Mouse (Mus musculus): ENCODE results near the gene Mapkap1.

Gene Mapkap1

DNA sequence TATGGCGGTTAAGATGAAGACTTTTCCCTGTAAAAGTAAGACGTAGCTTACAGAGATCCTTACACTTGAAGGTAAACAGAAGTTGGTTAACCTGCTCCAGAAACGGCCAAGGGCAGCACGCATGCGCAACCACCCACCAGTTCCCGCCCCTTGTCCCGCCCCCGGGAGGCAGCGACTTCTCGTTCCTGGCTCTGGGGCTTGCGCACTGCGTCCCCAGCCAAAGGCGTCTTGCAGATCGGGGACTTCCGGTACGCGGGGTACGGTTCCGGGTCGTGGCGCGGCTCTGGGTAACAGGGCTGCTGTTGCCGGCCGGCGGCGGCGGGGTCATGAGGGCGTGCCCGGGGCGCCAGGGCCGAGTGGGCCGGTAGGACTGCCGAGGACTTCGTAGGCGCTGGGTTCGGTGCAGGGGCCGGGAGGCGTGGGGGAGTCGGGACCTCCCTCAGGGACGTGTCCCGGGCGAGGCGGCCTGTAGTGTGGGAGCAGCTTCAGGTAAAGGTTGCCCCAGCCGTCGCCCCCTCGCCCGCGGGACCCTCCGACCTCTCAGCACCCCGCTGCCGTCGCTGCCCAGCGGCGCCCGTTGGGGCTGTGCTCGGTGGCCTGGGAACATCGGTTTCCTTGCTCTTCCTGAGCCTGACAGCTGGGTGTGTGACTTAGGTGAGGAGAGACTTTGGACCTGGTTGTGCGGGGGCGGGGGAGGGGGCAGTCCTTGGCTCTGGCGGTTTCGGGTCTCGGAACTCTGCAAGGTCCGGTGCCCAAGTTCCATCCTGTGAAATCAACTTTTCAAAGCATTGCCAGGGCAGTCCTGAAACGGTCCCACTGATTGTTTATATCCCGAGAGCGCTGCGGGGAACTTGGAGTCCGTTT lies at the start of gene Mapkap1:
Mapkap1 (plus strand) TSS at position 171 of the 864 bp plus-strand sequence.
- DNase-seq, result peak; percentile 99

- no peak for DNase-seq
Observed at GRCm38 (mm10) chr2:34363678-34364077, 42.9 kb upstream of the Mapkap1 start.

DNA sequence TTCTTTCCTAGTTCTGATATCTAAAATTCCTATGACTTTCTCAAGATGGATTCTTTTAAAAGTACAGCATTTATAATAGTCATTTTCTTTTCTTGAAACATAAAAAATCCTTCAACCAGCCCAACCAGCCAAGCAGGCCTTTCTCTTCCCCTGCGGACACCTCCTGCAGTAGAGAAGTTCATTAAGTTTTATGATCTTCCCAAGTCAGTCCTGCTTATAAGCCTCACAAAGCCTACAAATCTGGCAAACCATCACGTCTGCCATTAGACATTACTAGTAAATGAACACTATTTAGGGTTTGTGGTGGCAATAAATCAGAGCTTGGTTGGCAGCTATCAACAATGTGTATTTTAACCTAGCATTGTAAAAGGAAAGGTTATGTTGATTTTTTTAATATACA lies 39.5 kb upstream of the Mapkap1 start:
- no peak for DNase-seq

DNA sequence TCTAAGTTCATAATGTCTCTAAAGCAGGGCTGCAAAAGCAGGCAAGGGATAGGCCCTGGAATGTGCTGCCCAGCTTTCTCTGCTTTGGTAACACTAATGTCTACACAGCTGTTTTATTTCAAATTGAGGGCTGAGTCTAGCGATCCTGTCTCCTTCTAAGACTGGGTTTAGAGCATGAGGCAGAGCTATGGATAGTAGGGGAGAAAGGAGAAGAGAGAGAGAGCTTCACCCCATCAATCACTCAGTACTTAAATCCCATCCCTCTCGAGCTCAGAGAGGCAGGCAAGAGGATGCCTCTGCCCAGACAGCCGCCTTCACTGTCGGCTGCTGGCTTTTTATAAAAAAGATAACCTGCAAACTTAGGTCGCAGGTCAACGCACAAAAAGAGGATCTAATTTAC lies 38.2 kb upstream of the Mapkap1 start:
- DNase-seq, result no peak

- DNase-seq, result no peak
Observed at GRCm38 (mm10) chr2:34370349-34370724, 36.2 kb upstream of the Mapkap1 start.

DNA sequence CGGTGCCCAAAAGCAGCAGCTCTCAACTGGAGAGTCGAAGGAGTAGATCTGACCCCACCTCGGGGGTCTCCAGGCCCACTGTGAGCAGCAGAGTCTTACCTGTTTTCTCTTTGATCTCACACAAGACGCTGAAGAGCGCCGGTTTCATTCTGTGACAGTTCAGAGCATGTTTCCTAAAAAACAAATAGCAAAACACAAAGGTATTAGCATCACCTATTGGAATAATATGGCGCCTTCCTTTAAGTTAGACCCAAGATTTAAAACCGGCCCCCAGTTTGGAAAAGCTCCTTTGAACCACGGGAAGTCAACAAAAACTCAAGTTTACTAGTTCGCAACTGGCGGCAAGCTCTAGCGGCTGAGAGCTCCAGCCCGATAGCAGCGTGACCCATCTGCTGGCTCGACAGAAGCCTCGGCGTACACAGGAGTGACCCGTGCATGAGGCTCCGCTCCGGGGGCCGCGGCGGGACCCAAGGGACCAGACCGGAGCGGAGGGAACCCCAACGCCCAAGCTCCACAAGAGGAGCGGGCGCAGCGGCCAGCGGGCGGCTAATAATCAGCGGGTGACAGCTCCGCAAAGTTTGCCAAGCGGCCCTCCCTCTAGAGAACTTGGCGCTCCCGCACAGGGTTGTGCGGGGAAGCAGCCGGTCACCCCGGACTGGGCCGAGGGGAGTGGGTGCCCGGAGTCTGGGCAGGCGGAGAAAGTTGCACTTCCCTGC lies 35.7 kb upstream of the Mapkap1 start:
- peak; percentile 19 for DNase-seq

DNA sequence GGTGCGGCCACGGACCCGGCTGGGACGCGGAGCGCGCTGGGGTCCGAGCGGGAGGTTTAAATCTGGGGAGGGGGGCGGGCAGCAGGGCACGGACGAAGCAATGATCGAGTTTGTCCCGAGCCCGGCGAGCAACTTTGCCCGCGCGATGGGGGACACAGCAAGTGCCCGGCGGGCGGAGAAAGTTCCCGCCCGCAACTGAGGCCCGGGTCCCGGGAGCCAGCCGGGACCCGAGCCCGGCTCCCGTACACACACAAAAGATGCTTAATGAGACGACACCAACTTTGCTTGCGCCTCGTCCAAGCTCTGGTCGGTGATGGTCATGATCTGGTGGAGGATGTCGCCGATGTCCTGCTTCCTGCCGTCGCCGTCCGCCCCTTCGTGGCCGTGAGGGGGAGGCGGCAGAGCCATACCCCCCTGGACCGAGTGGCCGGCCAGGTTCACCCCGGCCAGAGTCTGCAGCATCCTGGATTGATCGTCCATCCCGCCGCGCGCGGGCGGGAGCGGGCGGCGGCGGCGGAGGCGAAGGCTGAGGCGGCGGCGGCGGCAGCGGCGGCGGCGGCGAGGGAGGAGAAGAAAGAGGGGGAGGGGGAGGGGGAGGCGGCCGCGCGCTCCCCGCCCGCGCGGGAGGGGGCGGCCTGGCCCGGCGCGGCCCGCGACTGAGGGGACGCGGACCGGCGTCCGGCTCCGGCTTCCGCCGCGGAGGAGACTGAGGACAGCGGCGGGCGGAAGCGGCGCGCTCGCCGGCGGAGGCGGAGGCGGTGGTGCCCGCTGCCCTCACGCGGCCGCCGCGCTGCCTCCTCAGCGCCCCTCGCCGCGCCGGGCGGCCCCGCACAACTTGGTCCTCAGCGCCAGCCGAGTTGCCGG lies 34.9 kb upstream of the Mapkap1 start:
- DNase-seq, result peak; percentile 51

- peak; percentile 97 for DNase-seq
Observed at GRCm38 (mm10) chr2:34372305-34373301, 34.0 kb upstream of the Mapkap1 start, which contains the start of gene Pbx3. Gene Pbx3 (minus strand): TSS chr2:34373142.

GRCm38 (mm10) chr2:34373886-34374285 lies 32.7 kb upstream of the Mapkap1 start:
- DNase-seq, result no peak

- no peak for DNase-seq
Observed at GRCm38 (mm10) chr2:34374349-34374748, 32.2 kb upstream of the Mapkap1 start.

DNA sequence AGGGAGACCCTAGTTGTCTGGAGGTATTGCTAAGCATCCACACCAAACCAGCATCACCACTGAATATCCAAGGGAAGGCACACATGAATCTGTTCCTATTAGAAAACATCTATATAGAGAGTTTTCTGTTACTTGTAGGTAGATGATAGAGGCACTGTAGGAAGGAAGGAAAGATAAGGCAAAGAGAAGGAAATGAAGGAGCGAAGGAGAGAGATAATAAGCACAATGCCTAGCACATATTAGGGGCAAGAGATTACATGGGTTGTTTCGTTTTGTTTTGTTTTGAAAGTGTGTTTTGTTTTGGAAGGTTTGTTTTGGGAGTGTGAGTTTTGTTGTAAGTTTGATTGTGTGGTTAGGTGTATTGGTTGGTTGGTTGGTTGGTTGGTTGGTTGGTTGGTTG lies 27.6 kb upstream of the Mapkap1 start:
- DNase-seq, result no peak

GRCm38 (mm10) chr2:34399535-34399934 lies 7.0 kb upstream of the Mapkap1 start:
- DNase-seq, result no peak

DNA sequence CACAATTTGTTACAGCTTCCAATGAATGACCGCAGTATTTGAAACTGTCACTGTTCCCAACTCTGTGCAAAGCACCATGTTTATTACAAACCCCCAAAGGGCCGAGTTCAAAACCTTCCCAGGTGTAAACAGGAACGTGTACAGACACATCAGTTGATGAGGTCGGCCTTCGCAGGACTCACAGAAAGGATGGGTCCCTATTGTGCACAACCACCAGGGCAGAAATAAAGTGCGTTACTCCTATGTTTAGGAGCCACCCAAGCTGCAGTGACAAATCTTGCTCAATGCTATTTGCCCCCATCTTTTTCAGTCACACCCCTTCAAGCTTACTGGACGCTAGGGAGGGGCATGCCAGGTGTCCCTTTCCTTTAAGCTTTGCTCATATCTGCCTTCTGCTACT lies 1.0 kb downstream of the Mapkap1 start:
- DNase-seq, result no peak

- DNase-seq, result no peak
Observed at GRCm38 (mm10) chr2:34408341-34408740, 1.8 kb downstream of the Mapkap1 start.

- DNase-seq, result no peak
Observed at GRCm38 (mm10) chr2:34409741-34410340, 3.3 kb downstream of the Mapkap1 start.

GRCm38 (mm10) chr2:34420256-34420655 lies 13.7 kb downstream of the Mapkap1 start:
- no peak for DNase-seq

GRCm38 (mm10) chr2:34424186-34424585 lies 17.6 kb downstream of the Mapkap1 start:
- DNase-seq, result no peak

- DNase-seq, result no peak
Observed at GRCm38 (mm10) chr2:34425573-34426223, 19.1 kb downstream of the Mapkap1 start.

- no peak for DNase-seq
Observed at GRCm38 (mm10) chr2:34430663-34431062, 24.1 kb downstream of the Mapkap1 start.

GRCm38 (mm10) chr2:34431701-34432372 lies 25.3 kb downstream of the Mapkap1 start:
- no peak for DNase-seq

Data from thymus, postnatal 14 days (tissue).